Mouse (Mus musculus) adrenal gland, postnatal 10 days (tissue): Measurements from ENCODE around the gene Fli1. TPM values are rescaled to one million over a fixed set of nuclear protein-coding genes. Genes with fewer than 3 reads are reported as not detected.

Experiments
- DNase-seq: peaks from one replicate; pipeline ENCODE4 v3.0.0; 2021; ENCODE audit warnings: mixed read lengths
- long read RNA-seq, 2 experiments: library from polyadenylated mRNA; stranded (forward); transcript quantifications; one replicate each; pipeline ENCODE4 v2.0.0; 2021
- total RNA-seq, 2 experiments: library from RNA; stranded (reverse); gene quantifications; 2 replicates each; pipeline ENCODE4 v1.2.3; 2021

The Fli1 gene
- 10 to 100 TPM; 37.9 to 41.2 TPM for total RNA-seq
- long read RNA-seq, experiment 1, transcript Fli1-201 (9 exons, 3,318 nt): major isoform, 9 of 19 reads
- long read RNA-seq, experiment 1, partial matches to known transcripts: 8 of 19 reads
- long read RNA-seq, experiment 1, other reads (novel, unspliced or antisense): 2 of 19 reads
- long read RNA-seq, experiment 2, transcript Fli1-201 (9 exons, 3,318 nt): major isoform, 8 of 15 reads
- long read RNA-seq, experiment 2, partial matches to known transcripts: 3 of 15 reads
- long read RNA-seq, experiment 2, other reads (novel, unspliced or antisense): 4 of 15 reads

DNA sequence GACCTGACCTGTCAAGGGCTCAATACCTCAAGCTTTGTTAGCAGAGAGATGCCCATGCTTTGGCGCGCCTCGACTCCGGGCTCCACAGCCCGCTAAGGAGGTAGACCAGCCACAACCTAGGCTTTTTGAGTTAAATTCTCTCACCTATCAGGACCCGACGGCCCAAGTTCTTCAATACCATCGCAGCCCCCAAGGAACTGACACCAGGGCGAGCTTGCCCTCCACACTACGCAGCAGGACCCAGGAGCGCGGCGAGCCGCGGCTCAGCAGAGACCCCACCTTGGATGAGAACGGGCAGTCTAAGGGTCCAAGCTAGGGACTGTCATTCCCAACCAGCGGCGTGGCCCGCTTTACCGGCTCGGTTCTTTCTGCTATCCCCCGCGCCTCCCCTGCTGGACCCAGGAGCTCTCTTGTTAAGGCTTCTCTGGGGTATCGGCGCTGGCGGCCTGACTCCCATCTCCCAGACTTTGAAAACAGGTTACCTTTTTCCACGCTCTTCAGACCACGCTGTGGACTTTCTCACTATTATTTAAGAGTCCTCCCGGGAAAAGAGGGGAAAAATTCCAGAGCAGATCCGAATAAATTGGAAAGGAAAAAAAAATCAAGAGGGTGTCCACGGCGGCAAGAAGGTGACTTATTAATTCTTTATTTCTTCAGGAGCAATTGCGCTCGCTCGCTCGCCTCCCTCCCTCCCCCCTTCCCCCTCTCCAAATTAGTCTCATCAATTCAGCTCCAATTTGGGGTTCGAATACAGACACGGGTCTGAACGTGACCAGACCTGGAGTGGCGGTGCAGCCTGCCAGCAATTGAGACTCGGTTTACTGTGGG, at the start of gene Fli1:
Fli1 (minus strand) TSS at position 650 of the 828 bp plus-strand sequence.
- no peak for DNase-seq

DNA sequence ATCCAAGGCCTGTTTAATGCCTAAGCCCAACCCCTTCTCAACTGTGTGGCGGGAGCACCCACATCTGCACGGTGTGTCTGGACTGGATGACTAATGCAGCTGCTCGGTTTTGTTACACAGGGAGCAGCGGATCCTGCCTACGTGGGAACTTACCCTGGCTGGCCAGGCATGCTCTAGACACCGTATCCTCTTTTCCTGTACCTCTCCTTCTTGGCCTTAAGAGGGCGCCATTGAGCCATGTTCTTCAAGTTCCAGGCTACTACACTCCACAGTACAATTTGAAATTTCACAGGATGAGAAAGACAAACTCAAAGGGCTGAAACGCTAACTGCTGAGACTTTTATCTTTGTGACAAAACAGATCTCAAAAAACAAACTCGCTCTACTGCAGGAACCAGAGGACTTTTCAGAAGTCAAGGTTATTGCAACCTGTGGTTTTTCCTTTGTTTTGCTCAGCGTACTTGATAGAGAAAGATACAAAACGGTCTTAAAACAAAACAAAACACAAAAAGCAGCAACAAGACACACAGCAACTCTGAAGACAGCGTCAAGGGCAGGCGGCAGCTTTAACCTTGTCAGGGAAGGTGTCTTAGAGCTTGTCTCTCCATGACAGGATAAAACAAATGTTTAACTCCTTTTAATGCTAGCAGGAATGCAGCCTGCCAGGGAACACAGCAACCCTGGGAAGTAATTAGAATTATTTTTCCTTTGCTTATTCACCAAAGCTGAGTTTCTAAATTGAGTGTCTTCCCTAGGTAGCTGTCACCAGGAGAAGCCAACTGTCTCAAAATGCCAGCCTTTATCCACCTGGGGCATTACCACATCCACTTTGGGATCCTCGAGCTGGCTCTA, 49.3 kb upstream of the Fli1 start:
- DNase-seq: peak; percentile 76

DNA sequence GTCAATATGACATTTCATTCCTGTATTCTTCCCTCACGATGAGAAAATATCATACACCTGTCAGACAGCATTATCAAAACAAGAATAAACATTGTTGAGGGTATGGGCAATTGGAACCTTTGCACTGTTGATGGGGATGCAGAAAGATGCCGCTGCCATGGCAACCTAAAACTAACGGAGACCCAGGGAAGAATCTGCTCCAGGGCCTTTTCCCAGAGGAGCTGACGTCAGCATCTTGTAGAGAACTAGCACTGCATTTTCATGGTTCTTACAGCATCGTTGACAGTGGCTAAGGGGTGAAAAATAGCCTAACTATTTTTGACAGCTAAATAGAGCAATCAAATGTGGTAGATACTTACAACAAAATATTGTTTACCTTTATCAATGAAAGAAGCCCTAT, 47.9 kb upstream of the Fli1 start:
- DNase-seq: no peak

DNA sequence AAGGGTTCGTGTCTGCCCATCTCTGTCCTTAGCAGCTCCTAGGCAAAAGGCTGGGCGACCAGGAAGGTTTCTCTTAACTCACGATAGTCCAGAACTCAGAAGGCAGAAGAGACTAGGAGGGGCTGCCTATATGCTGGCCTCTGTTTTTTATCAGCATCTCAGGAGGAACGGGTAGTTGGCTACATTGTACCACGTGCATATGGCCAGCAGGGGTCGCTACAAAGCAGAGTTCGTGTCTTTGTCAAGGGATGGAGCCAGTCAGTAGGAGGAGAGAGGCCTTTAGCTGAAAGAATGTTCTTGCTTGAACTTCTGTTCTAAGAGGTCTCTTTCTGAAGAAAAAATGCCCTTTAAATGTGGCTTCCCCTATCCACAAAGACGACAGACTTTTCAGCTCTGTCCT, 47.2 kb upstream of the Fli1 start:
- DNase-seq: peak; percentile 90

DNA sequence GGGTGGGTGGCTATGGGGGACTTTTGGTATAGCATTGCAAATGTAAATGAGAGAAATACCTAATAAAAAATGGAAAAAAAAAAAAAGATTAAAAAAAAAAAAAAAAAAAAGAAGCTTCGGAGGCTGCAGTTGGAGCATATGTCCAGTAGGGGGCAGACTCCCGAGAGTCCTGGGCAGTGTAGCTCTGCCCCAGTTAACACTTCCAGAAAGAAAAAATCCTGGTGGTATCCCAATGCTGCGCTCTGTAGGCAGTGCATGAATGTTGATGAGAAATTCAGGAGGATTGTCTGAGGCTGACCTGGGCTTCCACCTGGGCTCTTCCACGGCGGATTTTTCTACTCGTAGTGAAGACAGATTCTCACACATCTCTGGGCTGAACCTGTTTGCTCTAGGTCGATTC, 42.7 kb upstream of the Fli1 start:
- peak; percentile 48 for DNase-seq

DNA sequence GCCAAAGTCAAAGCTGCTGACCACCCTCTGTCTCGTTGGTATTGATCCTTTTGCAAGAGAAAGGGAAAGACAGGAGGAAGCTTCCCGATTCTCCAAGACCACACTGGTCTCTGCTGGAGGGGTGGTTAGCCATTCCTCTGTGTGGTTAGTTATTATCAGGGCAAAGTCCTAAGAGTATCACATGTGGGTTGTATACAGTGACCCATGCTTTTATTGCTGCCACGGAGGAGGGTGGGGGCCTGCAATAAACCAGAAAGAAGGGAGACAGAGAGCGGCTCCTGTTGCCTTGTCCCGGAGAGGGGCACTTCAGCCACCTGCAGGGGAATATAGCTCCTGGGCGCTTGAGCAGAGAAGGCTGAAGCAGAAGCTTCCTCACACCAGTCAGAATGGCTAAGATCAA, 41.2 kb upstream of the Fli1 start:
- no peak for DNase-seq

DNA sequence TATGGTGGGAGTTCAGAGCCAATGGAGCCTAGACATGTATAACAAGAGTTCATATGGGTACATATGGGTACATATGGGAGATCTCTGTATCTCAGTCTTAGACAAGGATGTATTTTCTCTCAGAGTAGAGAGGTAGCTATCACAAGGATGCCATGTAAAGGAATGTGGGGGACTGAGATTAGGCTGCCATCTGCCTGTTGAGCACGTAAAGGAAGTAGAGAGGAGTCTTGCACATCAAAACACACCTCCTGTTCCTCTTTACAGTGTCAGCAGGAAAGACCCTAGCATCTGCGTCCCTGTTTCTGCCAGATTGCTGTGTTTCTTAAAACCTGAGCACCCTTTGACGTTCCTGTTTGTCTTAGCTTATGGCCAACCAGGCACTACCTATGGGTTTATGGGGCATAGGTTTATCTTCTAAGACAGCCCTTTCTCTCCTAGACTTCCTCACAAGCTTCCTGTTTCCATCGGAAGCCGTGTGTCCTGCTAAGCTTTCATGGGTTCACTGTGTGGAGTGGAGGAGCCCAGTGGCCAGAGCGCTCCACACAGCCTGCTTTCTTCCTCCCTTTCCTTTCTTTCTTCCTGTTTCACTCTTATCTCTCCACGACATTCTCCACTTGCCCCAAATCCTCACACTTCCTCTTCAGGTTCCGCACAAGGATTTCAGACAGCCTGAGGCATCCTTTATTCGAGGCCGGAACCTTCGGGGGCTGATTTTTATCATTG, 39.4 kb upstream of the Fli1 start:
- DNase-seq: no peak

DNA sequence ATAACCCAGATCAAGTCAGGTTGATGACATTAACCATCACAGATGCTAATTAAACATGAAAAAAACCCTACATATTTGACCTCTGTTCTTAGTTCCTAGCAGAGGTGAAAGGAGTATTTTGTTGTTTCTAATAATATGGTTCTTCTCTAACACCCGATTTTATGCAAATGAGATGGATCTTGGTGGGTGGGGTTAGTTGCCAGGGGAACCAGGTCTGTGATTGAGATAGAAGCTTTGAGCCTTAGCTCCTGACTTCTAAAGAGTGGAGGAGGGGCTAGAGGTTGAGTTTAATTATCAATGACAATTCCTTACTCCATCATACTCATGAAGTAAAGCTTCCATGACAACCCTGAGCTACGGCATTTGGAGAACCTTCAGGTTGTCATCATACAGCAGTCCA, 35.8 kb upstream of the Fli1 start:
- DNase-seq: no peak

DNA sequence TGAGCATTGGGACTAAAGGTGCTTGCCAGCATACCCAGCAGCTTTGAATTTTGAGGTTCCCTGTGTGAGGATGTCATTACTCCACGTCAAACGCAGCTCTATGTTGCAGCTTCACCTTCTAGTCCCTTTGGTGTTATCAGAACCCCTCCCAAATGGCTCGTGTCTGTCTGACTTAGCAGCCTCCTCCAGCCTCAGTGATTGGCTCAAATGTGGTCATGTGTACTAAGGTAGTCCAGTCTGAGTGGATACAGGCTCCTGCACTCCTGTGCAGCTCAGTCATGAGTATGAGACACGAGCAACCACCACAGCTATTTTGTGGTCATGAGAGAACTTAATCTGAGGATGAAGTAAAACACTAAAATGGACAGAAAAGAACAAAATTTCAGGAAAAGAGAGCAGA, 31.0 kb upstream of the Fli1 start:
- no peak for DNase-seq

DNA sequence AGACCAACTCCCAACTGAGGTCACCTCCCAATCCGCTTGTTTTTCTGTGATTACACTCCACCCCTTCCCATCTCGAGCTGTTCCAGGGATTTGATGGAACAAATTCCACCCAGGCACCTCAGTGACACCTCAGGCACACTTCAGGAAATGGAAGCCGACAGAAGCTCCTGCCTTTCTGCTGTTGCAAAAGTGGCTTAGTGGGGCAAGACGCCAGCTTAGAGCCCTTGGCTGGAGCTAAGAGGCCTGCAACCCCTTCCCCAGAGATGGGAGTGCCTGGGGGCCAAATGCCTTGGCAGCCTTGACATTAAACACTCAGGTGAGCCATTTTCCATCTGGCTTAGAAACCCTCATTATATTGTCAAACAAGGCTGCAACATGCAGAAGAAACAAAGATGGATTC, 29.0 kb upstream of the Fli1 start:
- DNase-seq: no peak

DNA sequence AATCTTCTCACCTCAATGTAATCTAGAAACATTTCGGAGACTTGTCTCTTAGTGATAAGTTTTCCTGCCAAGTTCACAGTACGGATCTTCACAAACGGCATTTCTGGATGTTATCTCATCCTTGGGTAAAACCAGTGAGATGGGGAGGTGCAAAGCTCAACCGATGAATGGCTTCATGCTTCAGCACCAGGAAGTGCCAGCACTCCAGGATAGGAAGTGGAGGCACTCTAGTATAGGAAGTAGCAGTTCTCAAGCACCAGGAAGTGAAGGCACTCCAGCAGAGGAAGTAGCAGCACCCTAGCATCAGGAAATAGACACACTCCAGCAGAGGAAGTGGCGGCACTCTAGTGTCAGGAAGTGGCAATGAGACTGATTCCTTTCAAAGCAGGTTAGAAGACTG, 27.9 kb upstream of the Fli1 start:
- DNase-seq: no peak

DNA sequence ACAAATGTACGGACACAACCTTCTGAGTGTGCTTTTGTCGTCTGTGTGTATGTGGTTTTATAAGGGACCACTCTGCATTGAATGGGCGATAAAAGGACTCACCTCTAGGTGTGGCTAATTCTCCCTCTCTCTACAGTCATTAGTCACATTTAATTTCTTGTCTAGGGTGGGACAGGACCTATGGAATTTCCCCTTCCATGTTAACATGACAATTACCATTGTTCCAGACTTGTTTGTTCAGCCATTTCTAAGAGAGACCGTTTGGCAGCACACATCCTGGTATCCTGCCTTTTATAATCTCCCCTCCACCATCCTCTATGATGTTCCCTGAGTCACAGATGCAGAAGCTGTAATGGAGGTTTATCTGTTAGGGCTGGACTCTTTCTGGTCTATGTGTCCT, 26.6 kb upstream of the Fli1 start:
- no peak for DNase-seq

DNA sequence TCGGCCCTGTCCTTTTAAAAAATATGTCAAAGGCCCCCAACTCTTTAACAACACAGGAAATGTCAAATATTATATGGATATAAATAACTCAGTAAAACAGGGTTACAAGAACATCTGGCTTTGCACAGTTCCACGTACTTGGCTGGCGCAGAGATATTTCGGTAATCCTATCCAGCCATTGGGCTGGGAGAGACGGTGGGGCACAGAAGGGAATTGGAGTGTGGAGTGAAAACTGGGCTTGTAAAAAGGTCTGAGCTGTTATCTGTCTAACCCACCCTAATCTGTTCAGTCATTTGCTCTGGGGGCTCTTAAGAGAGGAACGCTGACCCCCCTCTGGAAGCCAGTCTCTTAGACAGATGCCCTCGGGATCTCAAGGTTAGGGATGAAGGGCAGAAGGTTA, 24.9 kb upstream of the Fli1 start:
- no peak for DNase-seq

DNA sequence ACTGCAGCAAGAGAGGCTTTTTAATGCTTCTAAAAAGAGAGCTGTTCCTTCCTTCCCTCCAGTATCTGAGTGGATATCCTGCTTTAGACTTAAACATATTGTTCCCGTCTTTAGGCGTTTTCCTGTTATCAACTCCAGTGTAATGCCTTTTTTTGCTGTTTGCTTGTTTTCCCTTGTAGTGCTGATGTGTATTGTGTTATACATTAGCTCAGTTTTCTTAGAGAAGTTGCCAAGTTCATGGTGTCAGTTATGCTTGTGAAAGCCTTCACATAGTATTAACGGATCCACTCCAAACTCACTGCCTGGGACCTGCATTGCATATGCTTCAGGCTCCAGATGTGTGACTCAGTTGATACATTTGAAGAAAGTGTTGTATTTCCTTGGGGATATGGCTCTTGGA, 22.6 kb upstream of the Fli1 start:
- no peak for DNase-seq

DNA sequence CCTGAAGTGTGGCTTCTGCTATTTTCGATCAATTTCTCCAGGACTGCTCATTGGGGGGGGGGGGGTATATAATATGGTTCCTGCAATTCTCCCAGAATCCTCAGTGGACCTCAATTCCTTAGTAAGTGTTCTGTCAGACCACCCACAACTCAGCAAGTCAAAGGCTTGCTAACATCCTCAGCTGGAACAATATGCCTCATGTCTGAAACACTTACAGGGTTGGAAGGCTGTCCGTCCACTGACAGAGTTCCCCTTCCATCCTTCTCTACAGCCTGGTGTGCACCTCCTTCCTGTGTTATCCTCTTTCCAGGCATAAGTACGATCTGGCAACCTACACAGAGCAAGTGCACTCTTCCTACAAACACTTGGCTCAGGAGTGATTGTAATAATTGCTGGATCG, 20.2 kb upstream of the Fli1 start:
- no peak for DNase-seq

DNA sequence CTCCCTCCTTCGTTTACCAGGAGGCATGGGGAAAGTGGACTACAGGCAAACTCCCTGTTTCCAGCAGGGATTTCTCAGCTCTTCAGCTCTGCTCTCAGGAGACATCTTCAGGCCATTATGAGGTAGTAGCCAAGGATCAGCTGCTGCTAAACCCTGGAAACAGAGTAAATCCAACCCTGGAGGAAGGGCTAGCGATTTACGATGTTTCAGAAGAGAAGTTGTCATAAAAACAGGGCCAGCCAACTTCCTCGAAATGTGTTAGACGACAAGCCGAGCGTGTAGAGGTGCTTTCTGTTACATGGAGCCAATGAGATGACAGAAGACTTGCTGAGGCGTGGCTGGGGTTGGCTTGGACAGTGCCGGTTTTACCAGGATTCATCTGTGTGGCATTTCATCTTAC, 19.7 kb upstream of the Fli1 start:
- no peak for DNase-seq

DNA sequence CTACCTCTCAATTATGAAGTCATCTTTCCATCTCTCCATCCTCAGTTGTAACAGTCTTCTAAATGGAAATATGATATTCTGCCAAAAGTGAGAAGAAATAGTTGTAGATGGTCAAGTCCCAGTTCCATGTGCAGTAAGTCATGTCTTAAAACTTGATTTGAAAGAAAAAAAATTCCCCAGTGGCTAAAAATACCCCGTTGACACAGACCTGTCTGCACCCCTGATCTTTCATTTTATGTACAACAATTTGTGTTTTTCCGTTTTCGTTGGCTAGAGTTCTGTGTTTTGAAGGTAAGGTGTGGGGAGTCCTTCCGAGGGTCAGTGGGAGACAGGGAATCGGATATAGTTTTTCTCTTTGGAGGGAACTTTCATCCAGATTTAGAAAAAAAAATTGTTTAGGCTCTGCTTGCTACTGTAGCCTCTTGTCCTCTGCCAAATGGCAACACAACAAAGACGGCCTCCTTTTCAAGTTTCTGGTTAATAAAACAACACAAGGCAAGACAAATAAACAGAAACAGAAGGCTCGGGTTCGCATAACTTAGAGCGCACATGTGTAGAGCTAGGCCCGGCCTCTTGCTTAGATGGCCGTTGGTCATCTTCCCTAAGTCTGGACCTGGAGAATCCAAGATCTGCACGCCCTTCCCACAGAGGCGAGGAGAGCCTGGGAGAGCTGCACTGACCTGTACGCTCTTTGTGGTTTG, 18.7 kb upstream of the Fli1 start:
- DNase-seq: no peak

DNA sequence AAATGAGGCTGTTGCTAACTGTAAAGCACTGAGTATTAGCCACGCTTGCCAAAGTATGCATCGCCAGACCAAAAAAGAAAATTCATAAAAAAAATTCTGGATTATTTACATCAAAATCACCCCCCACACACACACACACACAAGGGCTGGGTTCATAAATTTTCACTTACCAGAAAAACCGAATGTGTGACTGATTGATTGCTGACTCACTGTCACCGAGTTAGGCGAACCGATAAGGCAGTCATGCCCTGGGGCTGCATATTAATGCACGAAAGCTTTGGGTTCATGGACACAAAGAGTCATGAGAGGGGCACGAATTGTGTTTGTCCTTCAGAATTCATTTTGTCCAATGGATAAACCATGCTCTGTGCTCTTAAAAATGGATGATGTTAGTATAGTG, 17.2 kb upstream of the Fli1 start:
- no peak for DNase-seq

DNA sequence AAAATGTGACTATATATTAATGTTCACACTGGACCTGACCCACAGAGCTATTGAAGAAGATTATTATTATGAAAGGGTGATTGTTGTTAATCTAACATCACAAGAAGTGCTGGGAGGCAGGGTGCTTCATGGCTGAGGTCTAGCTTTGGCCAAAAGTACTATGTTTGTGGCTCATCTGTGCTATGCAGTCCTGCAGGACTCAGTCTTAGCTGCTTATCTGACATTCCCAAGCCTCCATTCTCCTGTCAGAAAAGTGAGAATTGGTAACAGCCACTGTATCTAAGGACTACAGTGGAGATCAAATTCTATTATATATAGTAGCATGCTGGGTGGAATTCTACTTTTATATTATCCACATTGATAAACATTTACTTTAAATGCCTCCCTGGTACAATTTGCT, 16.8 kb upstream of the Fli1 start:
- DNase-seq: no peak

DNA sequence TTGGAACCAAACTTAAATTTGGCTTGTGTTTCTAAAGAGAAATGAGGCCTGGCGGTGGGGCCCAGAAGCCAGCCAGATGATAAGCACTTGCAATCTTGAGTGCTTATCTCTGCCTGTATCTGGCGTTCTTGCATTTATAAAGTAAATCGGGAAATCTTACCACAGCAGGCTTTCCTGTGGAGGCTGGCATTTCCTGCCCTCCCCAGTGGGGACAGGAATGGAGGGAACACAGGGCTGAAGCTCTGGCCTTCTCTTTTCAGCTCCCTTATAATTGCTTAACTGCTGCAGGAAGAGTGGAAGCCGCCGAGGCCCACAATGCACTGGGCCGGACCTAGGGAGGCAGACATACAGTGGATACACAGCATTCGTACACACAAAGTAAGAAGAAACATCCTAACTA, 13.7 kb upstream of the Fli1 start:
- DNase-seq: no peak

DNA sequence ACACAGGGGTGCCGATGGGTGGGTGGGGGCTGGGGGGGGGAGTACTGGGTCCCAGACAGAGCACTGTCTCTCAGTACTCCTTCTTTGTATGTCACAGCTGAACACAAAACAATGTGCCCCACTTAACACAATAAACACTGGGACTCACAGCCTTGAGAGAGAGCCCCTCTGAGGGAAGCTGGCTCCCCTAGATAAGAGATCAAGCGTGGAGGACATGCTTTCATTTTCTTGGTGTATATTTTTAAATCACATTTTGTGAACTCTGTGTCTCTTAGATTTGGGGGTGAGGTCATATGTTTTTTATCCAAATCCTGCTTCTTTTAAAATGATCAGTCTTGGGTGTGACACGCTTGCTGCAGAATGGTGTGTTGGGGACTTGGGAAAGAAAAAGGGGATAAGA, 12.6 kb upstream of the Fli1 start:
- no peak for DNase-seq

DNA sequence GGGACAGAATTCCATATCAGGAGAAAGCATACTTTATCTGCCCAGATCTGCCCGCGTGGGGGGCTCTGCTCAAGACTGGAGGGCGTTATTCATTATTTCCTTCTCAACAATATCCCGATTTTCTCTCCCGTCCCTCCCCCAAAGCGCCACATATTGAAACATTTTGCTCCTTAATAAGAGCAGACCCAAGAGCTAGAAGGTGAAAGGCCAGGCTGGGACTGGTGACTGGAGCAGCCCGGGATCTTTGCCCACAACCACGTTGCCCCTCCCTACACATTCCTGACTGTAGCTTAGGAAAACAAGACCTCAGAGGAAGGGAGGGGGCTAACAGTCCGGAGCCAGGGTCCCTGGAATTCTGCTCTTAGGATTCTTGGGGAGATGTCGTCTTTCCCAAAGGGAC, 7.9 kb upstream of the Fli1 start:
- DNase-seq: no peak
